Comparison of ENCODE assay signal across 17 mouse cellular contexts in genomic region chr6:82127827-82128226, GRCm38 (mm10).
A peak's percentile ranks its signal among the peaks of the same experiment; 100 is the strongest.
DNase-seq lines count a peak whose midpoint lies in the region; ATAC-seq and TF ChIP-seq lines count a peak whose summit lies in the region.
"Had no signal": no experiment of that assay in that cellular context is flagged by ENCODE, and none has a peak within 500 bp of the region (broad histone marks: within the 10 kb centered on the region; RNA-seq: fewer than 3 reads in every experiment).

No protein-coding gene starts in this region.

- H3K4me2 ChIP-seq in heart, embryonic 12.5 days = no peak overlapping the region
- H3K4me2 ChIP-seq in hindbrain, embryonic 14.5 days (replicated peaks) = no peak overlapping the region
- H3K4me2 ChIP-seq: forebrain, embryonic 12.5 days; limb, embryonic 13.5 days had no signal

- DNase-seq in heart, adult 9 months (ENCODE audit: low spot score in 2 of 2) = no peak
- peak; percentile 58 for DNase-seq in lung, postnatal 10 days
- DNase-seq in hindbrain, embryonic 14.5 days (ENCODE audit: low spot score) = no peak
- no peak for DNase-seq in testis, postnatal 10 days (ENCODE audit: low spot score)
- DNase-seq: cerebellum, adult 2 months; heart, adult 18-20 months; heart, postnatal 14 days; midbrain, embryonic 14.5 days had no signal

- TF ChIP-seq CTCF in C2C12 (IDR thresholded peaks at IDR 0.05; ENCODE audit: control insufficient read depth, insufficient read depth, insufficient read length) = no peak

- no peaks in the 10 kb centered on the region for H3K27me3 ChIP-seq in heart, embryonic 12.5 days (replicated peaks)
- no peaks in the 10 kb centered on the region for H3K27me3 ChIP-seq in C2C12 (ENCODE audit: control insufficient read depth, insufficient read depth, insufficient read length)
- H3K27me3 ChIP-seq in hindbrain, embryonic 14.5 days (ENCODE audit: control insufficient read depth, insufficient read depth, low read length) = no peaks in the 10 kb centered on the region
- H3K27me3 ChIP-seq: forebrain, embryonic 12.5 days; limb, embryonic 13.5 days had no signal

- no peak overlapping the region for H3ac ChIP-seq in C2C12 (ENCODE audit: control insufficient read depth, insufficient read length, low read depth)

- peak; percentile 71; the same call in 1 of the 2 replicates for ATAC-seq in heart, embryonic 12.5 days (ENCODE audit: insufficient number of reproducible peaks, low FRiP score)
- ATAC-seq in hematopoietic stem cell, adult 5-6 weeks (replicated peaks in 1 of 2; ENCODE audit: insufficient read depth in 1 of 2, low FRiP score in 2 of 2, low TSS enrichment in 1 of 2, low read depth in 1 of 2, poor library complexity in 2 of 2, severe bottlenecking in 2 of 2) = peak; percentile 29 to 37; a peak in 2 of 4 replicates
- no peak for ATAC-seq in hindbrain, embryonic 14.5 days (ENCODE audit: low FRiP score)
- no peak for ATAC-seq in granulocyte monocyte progenitor cell, adult 5-6 weeks (replicated peaks; ENCODE audit: poor library complexity, severe bottlenecking)
- ATAC-seq: CD4-positive, CD25-positive, alpha-beta regulatory T cell, adult 4 months; hindbrain, postnatal 0 days had no signal

- H3K36me3 ChIP-seq in heart, embryonic 12.5 days = no peaks in the 10 kb centered on the region
- H3K36me3 ChIP-seq in C2C12 (ENCODE audit: control insufficient read depth, insufficient read depth) = no peaks in the 10 kb centered on the region
- no peaks in the 10 kb centered on the region for H3K36me3 ChIP-seq in hindbrain, embryonic 14.5 days (replicated peaks; ENCODE audit: control insufficient read depth, insufficient read depth)
- H3K36me3 ChIP-seq: forebrain, embryonic 12.5 days; limb, embryonic 13.5 days had no signal

- 48% methylated on average over 9 of the region's 9 CpGs for WGBS in heart, embryonic 12.5 days
- WGBS in hindbrain, embryonic 14.5 days = 78% methylated on average over 9 of the region's 9 CpGs

- H3K79me3 ChIP-seq in C2C12 (ENCODE audit: low read depth) = no peaks in the 10 kb centered on the region

- 0 out of 2 replicates have a peak, but pooled peaks cover 4% of the 10 kb centered on the region for H3K4me1 ChIP-seq in heart, embryonic 12.5 days (replicated peaks)
- H3K4me1 ChIP-seq in hindbrain, embryonic 14.5 days (replicated peaks; ENCODE audit: control insufficient read depth, insufficient read depth, low read length) = no peaks in the 10 kb centered on the region
- H3K4me1 ChIP-seq: limb, embryonic 13.5 days had no signal

- H3K9ac ChIP-seq in heart, embryonic 12.5 days = no peak overlapping the region
- no peak overlapping the region for H3K9ac ChIP-seq in hindbrain, embryonic 14.5 days
- H3K9ac ChIP-seq: forebrain, embryonic 12.5 days; limb, embryonic 13.5 days had no signal

- H3K27ac ChIP-seq in heart, embryonic 12.5 days (ENCODE audit: poor library complexity, severe bottlenecking) = no peak overlapping the region
- H3K27ac ChIP-seq in hindbrain, embryonic 14.5 days = no peak overlapping the region
- H3K27ac ChIP-seq: forebrain, embryonic 12.5 days; hindbrain, postnatal 0 days; limb, embryonic 13.5 days; macrophage had no signal

- H3K79me2 ChIP-seq in C2C12 (ENCODE audit: control insufficient read depth, insufficient read depth) = no peaks in the 10 kb centered on the region

- no peaks in the 10 kb centered on the region for H3K9me3 ChIP-seq in heart, embryonic 12.5 days (replicated peaks)
- no peaks in the 10 kb centered on the region for H3K9me3 ChIP-seq in hindbrain, embryonic 14.5 days (ENCODE audit: control insufficient read depth, low read length)
- H3K9me3 ChIP-seq: forebrain, embryonic 12.5 days; limb, embryonic 13.5 days had no signal

- no peak overlapping the region for H3K4me3 ChIP-seq in heart, embryonic 12.5 days
- H3K4me3 ChIP-seq in C2C12 (ENCODE audit: insufficient read depth, poor library complexity, severe bottlenecking) = no peak overlapping the region
- H3K4me3 ChIP-seq in hindbrain, embryonic 14.5 days (replicated peaks; ENCODE audit: low read length) = no peak overlapping the region
- H3K4me3 ChIP-seq: forebrain, embryonic 12.5 days; limb, embryonic 13.5 days had no signal

TF ChIP-seq in C2C12, 6 proteins besides CTCF, POLR2A, EP300 and RAD21:
- TF ChIP-seq MYOD1 (IDR thresholded peaks at IDR 0.05; ENCODE audit: control insufficient read depth, insufficient read length, low read depth) (peak; percentile 5), FOSL1 (IDR thresholded peaks at IDR 0.05; ENCODE audit: insufficient read depth, low read length, poor library complexity, severe bottlenecking) (no peak)

Comparison
In these comparisons a context has a peak if more than half of its experiments do, and no peak if none do; other contexts are left out.
1. ATAC-seq: peak in heart, embryonic 12.5 days (single experiment) and hematopoietic stem cell, adult 5-6 weeks (2 of 2); none in hindbrain, embryonic 14.5 days (single experiment) and granulocyte monocyte progenitor cell, adult 5-6 weeks (single experiment).